Mouse (Mus musculus): ENCODE data around the gene Rapgef2. TPM values are rescaled to one million over a fixed set of nuclear protein-coding genes. Genes with fewer than 3 reads are reported as not detected.
A peak's percentile ranks its signal among the peaks of the same experiment; 100 is the strongest.

The Rapgef2 gene
- polyA plus RNA-seq, 1 experiment from 2014 or later, result 9.7 TPM

DNA sequence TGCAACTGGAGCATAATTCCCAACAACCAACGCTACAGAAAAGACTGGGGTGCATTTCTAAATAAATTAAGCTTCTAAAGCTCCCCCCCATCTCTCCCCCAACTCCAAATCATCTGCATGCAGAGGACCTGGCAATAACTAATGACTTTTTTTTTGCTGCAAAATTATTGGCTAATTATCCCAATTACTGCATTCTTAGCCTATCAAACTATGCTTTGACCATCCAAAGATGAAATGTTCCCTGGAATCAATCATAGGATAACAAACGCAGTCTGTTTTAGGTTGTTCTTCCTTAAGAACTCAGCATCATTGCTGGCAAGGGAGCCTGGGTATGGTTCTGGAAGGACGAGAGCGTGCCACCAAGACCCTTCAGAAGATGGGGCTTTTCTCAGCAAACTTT is 22.3 kb upstream of the Rapgef2 start:
- H3K4me1 ChIP-seq (ENCODE audit: control insufficient read depth, insufficient read depth, low read length), result no peaks in the 10 kb centered on the region
- ATAC-seq (no peak), DNase-seq (ENCODE audit: low spot score) (no peak)
- 83% methylated on average over 4 of the region's 4 CpGs for WGBS
- H3K9ac ChIP-seq (ENCODE audit: low read length), result no peak overlapping the region
- no peaks in the 10 kb centered on the region for H3K9me3 ChIP-seq (replicated peaks; ENCODE audit: control insufficient read depth, low read length)
- H3K4me3 ChIP-seq (ENCODE audit: low read depth, low read length), result no peak overlapping the region
- no peaks in the 10 kb centered on the region for H3K36me3 ChIP-seq (ENCODE audit: control insufficient read depth, insufficient read depth, low read length)
- H3K27ac ChIP-seq (ENCODE audit: low read depth, low read length), result no peak overlapping the region
- H3K4me2 ChIP-seq (ENCODE audit: low read length), result no peak overlapping the region
- H3K27me3 ChIP-seq (replicated peaks; ENCODE audit: control insufficient read depth, insufficient read depth, low read length), result no peaks in the 10 kb centered on the region

DNA sequence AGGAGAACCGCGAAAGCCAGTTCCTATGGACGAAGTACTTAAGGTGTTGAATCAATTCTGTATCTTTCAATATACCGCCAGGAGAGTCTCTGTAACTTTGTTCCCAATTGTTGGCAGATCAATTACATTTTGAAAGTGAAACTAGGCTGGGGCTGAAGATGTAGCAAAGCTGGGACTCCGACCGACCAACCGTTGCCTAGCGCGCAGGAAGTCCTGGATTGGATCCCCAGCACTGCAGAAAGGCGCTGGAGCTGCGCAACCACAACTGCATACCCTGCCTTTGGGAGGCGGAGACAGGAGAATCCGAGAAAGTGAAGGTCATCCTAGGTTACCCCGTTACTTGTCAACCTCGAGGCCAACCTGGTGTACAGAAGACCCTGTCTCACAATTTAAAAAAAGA is 13.1 kb upstream of the Rapgef2 start:
- WGBS, result 93% methylated on average over 15 of the region's 15 CpGs
- ATAC-seq, result no peak
- no peaks in the 10 kb centered on the region for H3K9me3 ChIP-seq (replicated peaks; ENCODE audit: control insufficient read depth, low read length)

DNA sequence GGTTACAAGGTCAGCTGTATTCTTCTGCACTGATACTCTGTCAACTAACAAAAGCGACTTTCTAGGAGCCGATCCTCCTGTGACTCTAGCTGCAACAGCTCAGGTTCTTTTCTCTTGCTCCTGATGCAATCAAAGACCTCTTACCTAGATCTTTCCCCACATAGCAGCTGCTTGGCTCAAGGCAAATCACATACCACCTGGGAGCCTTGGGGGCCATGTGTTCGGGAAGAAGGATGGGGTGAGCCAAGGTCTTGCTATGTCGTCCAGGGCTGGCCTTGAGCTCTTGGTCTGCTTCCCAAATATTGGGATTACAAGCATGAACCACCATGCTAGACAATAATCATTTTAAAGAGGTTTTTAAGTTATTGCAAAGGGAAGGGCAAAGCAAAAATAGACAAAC is 11.0 kb upstream of the Rapgef2 start:
- ATAC-seq (no peak), DNase-seq (ENCODE audit: low spot score) (no peak)
- Histone ChIP-seq H3K36me3 (ENCODE audit: control insufficient read depth, insufficient read depth, low read length) (no peaks in the 10 kb centered on the region), H3K4me2 (ENCODE audit: low read length) (no peak overlapping the region), H3K9ac (ENCODE audit: low read length) (no peak overlapping the region), H3K4me3 (ENCODE audit: low read depth, low read length) (no peak overlapping the region), H3K27me3 (replicated peaks; ENCODE audit: control insufficient read depth, insufficient read depth, low read length) (no peaks in the 10 kb centered on the region), H3K9me3 (replicated peaks; ENCODE audit: control insufficient read depth, low read length) (no peaks in the 10 kb centered on the region), H3K27ac (ENCODE audit: low read depth, low read length) (no peak overlapping the region), H3K4me1 (ENCODE audit: control insufficient read depth, insufficient read depth, low read length) (no peaks in the 10 kb centered on the region)
- 89% methylated on average over 4 of the region's 4 CpGs for WGBS

More for the DNA sequence above, 13.1 kb upstream of the Rapgef2 start:
- Histone ChIP-seq H3K27ac (ENCODE audit: low read depth, low read length) (no peak overlapping the region), H3K4me3 (ENCODE audit: low read depth, low read length) (no peak overlapping the region), H3K9ac (ENCODE audit: low read length) (no peak overlapping the region), H3K4me1 (ENCODE audit: control insufficient read depth, insufficient read depth, low read length) (no peaks in the 10 kb centered on the region), H3K27me3 (replicated peaks; ENCODE audit: control insufficient read depth, insufficient read depth, low read length) (no peaks in the 10 kb centered on the region), H3K4me2 (ENCODE audit: low read length) (no peak overlapping the region), H3K36me3 (ENCODE audit: control insufficient read depth, insufficient read depth, low read length) (no peaks in the 10 kb centered on the region)
- DNase-seq (ENCODE audit: low spot score), result no peak

DNA sequence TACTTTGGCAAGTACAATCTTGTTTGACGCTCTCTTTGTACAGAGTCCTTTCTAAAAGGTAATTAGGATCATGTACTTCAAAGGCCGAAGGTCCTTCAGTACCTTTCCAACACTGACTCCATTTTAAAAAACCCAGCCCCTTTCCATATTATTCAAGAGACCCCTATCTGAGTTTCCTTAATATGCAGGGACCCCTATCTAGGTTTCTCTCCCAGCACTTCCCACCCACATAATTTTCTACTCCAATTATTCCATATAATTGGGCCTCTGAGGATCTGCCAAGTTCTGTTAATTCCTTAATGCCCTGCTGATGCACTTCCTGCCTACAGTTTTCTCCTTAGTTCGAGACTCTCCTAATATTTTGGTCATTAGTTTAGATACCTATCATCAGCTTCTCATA is 10.3 kb upstream of the Rapgef2 start:
- no peak for DNase-seq (ENCODE audit: low spot score)
- WGBS, result 50% methylated on average over 3 of the region's 3 CpGs
- ATAC-seq, result no peak
- Histone ChIP-seq H3K27me3 (replicated peaks; ENCODE audit: control insufficient read depth, insufficient read depth, low read length) (no peaks in the 10 kb centered on the region), H3K36me3 (ENCODE audit: control insufficient read depth, insufficient read depth, low read length) (no peaks in the 10 kb centered on the region), H3K9ac (ENCODE audit: low read length) (no peak overlapping the region), H3K9me3 (replicated peaks; ENCODE audit: control insufficient read depth, low read length) (no peaks in the 10 kb centered on the region), H3K4me3 (ENCODE audit: low read depth, low read length) (no peak overlapping the region), H3K4me2 (ENCODE audit: low read length) (no peak overlapping the region), H3K4me1 (ENCODE audit: control insufficient read depth, insufficient read depth, low read length) (no peaks in the 10 kb centered on the region), H3K27ac (ENCODE audit: low read depth, low read length) (no peak overlapping the region)

DNA sequence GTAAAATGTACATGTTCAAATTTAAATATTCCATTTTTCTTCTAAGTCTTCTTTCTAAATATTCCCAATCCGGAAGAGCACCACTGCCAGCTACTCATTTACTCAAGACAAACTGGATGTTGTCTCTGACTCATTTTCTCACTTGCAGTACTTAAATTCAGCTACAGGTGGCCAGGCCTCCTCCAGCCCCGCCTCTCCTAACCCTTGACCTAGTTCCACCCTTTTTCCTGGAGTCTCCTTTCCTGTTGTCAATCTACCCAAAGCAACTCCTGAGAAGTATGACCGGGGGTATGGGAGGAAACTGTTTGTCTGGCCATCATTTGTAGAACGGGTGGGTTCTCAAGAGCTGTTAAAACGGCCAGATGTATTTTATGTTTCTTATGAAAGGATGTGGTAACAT is 9.7 kb upstream of the Rapgef2 start:
- 68% methylated on average over 5 of the region's 5 CpGs for WGBS
- Histone ChIP-seq H3K36me3 (ENCODE audit: control insufficient read depth, insufficient read depth, low read length) (no peaks in the 10 kb centered on the region), H3K9ac (ENCODE audit: low read length) (no peak overlapping the region), H3K27ac (ENCODE audit: low read depth, low read length) (no peak overlapping the region), H3K4me2 (ENCODE audit: low read length) (no peak overlapping the region), H3K9me3 (replicated peaks; ENCODE audit: control insufficient read depth, low read length) (no peaks in the 10 kb centered on the region), H3K27me3 (replicated peaks; ENCODE audit: control insufficient read depth, insufficient read depth, low read length) (no peaks in the 10 kb centered on the region), H3K4me3 (ENCODE audit: low read depth, low read length) (no peak overlapping the region), H3K4me1 (ENCODE audit: control insufficient read depth, insufficient read depth, low read length) (no peaks in the 10 kb centered on the region)
- DNase-seq (ENCODE audit: low spot score) (no peak), ATAC-seq (no peak)

DNA sequence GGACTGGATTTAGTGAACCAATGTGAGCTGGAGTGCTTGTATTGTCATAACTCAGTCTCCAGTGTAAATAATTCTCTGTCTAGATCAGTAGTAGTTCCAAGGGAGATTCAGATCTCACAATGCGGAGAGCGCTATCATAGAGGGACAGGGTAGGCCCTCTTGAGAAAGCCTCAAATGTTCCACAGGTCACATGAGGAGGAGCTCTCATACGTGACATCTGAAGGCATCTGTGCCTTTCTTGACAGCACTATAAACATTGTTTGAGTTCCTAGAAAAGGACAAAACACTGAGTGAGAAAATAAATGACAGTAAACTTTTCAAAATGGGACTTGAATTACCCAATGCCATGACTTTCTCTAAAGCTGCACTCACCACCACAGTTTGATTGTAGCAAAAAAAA is 8.4 kb upstream of the Rapgef2 start:
- no peak overlapping the region for H3K4me2 ChIP-seq (ENCODE audit: low read length)
- 92% methylated on average over 3 of the region's 3 CpGs for WGBS
- H3K27me3 ChIP-seq (replicated peaks; ENCODE audit: control insufficient read depth, insufficient read depth, low read length), result no peaks in the 10 kb centered on the region
- H3K36me3 ChIP-seq (ENCODE audit: control insufficient read depth, insufficient read depth, low read length), result no peaks in the 10 kb centered on the region
- H3K9me3 ChIP-seq (replicated peaks; ENCODE audit: control insufficient read depth, low read length), result no peaks in the 10 kb centered on the region
- no peak overlapping the region for H3K27ac ChIP-seq (ENCODE audit: low read depth, low read length)
- no peak overlapping the region for H3K9ac ChIP-seq (ENCODE audit: low read length)
- no peak for ATAC-seq
- H3K4me3 ChIP-seq (ENCODE audit: low read depth, low read length), result no peak overlapping the region
- H3K4me1 ChIP-seq (ENCODE audit: control insufficient read depth, insufficient read depth, low read length), result no peaks in the 10 kb centered on the region
- no peak for DNase-seq (ENCODE audit: low spot score)

DNA sequence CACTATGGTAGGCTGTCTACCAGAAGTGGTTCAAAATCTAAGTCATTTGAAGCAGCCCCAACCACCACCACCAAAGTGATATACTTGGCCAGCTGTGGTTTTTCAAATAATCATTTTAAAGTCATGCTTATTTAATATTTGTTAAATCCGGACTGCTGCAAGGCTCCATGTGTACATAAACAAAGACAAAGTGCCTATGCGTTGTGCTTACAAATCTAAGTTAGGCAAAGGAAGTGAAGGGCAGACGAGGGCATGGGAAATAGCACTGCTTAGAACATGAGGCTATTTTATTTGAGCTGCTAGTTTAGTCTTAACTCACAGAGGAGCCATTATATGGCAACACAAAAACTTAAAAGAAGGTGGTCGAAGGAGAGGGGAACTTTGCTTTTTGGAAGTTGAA is 6.7 kb upstream of the Rapgef2 start:
- Histone ChIP-seq H3K27ac (ENCODE audit: low read depth, low read length) (no peak overlapping the region), H3K9me3 (replicated peaks; ENCODE audit: control insufficient read depth, low read length) (no peaks in the 10 kb centered on the region), H3K4me1 (ENCODE audit: control insufficient read depth, insufficient read depth, low read length) (no peaks in the 10 kb centered on the region), H3K36me3 (ENCODE audit: control insufficient read depth, insufficient read depth, low read length) (no peaks in the 10 kb centered on the region), H3K9ac (ENCODE audit: low read length) (no peak overlapping the region), H3K4me2 (ENCODE audit: low read length) (no peak overlapping the region), H3K27me3 (replicated peaks; ENCODE audit: control insufficient read depth, insufficient read depth, low read length) (no peaks in the 10 kb centered on the region), H3K4me3 (ENCODE audit: low read depth, low read length) (no peak overlapping the region)
- DNase-seq (ENCODE audit: low spot score) (no peak), ATAC-seq (no peak)
- 73% methylated on average over 4 of the region's 4 CpGs for WGBS

DNA sequence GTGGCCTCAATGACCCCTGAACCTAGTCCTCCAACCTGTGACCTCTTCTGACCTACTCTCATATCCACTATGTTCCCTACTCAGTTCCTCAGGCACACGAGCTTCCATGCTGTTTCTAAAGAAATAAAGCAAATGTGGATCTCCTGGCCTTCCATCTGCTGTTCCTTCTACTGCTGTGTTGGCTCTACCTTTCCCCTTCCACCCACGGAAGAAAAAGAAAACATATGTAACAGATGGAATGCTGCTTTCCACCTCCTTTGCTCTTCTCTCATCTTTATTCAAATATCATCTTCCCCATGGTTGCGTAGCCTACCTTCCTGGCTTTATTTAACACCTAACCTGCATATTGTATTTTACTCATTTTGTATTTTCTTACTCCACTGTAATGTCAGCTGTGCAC is 2.7 kb upstream of the Rapgef2 start:
- Histone ChIP-seq H3K27me3 (replicated peaks; ENCODE audit: control insufficient read depth, insufficient read depth, low read length) (no peaks in the 10 kb centered on the region), H3K4me1 (ENCODE audit: control insufficient read depth, insufficient read depth, low read length) (peaks cover 16% of the 10 kb centered on the region), H3K4me2 (ENCODE audit: low read length) (no peak overlapping the region), H3K27ac (ENCODE audit: low read depth, low read length) (no peak overlapping the region), H3K9ac (ENCODE audit: low read length) (no peak overlapping the region), H3K4me3 (ENCODE audit: low read depth, low read length) (no peak overlapping the region), H3K36me3 (ENCODE audit: control insufficient read depth, insufficient read depth, low read length) (no peaks in the 10 kb centered on the region), H3K9me3 (replicated peaks; ENCODE audit: control insufficient read depth, low read length) (no peaks in the 10 kb centered on the region)
- no peak for ATAC-seq
- WGBS, result 71% methylated on average over 3 of the region's 3 CpGs
- no peak for DNase-seq (ENCODE audit: low spot score)

DNA sequence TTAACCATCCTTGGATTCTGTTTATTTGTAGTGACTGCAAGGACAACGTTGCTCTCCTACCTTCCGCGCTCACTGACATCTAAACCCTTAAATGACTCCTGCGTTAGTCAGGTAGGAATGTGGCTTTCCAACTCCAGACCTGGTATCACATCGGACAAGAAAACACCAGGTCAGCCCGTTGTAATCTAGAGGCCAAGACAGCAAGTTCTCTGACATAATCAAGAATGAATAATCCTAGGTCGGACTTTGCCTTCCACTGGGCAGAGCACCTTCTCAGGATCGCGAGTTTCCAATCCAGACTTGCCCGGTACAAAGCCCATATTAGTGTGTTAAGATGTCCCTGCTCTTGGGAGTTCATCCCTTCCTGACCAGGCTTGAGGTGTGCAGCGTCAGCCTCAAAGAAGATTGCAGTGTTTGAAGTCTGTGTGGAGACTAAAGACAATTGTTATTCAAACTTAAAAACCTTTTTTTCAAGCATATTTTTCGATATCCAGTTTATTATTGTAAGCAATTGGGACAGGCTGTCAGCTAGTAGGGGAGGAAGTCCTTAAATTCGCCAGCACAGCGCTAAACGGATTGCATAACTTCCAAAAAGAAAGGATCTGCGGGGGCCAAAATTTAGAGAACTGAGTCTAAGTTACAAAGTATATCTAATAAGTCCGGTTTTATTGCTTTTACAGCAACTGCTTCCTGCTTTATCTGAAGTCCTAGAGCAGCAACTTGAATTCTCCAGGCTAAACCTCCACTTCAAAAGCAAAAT is 1.6 kb upstream of the Rapgef2 start:
- H3K9me3 ChIP-seq (replicated peaks; ENCODE audit: control insufficient read depth, low read length), result no peaks in the 10 kb centered on the region
- peak overlapping the region; percentile 96 for H3K27ac ChIP-seq (ENCODE audit: low read depth, low read length)
- peak overlapping the region; percentile 78 for H3K4me2 ChIP-seq (ENCODE audit: low read length)
- peaks cover 26% of the 10 kb centered on the region for H3K4me1 ChIP-seq (ENCODE audit: control insufficient read depth, insufficient read depth, low read length)
- ATAC-seq (no peak), DNase-seq (ENCODE audit: low spot score) (no peak)
- H3K4me3 ChIP-seq (ENCODE audit: low read depth, low read length), result peak overlapping the region; percentile 93
- H3K27me3 ChIP-seq (replicated peaks; ENCODE audit: control insufficient read depth, insufficient read depth, low read length), result no peaks in the 10 kb centered on the region
- WGBS, result 17% methylated on average over 17 of the region's 17 CpGs
- H3K36me3 ChIP-seq (ENCODE audit: control insufficient read depth, insufficient read depth, low read length), result no peaks in the 10 kb centered on the region
- peak overlapping the region; percentile 94 for H3K9ac ChIP-seq (ENCODE audit: low read length)

All from forebrain, embryonic 14.5 days (tissue).